ENCODE assay signal across 9 mouse cellular contexts in the genomic region with DNA sequence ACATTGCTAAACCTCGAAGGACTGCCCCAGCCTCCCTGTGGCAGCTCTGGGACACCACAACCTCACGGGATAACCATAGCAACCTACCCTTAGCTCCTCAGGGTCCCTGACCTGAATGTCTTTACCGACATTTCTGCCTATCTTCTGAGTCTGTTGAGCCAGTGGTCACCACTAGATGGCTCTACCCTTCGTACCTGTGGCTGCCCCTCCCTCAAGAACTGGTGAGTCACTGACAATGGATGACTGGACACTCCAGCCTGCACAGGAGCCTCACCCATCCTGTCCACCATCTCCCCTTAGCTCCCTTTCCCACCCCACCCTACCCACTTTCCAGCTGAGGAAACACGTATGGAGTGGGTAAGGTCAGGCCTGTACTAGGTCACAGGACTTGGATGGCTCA. TPM values are rescaled to one million over a fixed set of nuclear protein-coding genes. Genes with fewer than 3 reads are reported as not detected.
DNase-seq lines count a peak whose midpoint lies in the region; ATAC-seq and TF ChIP-seq lines count a peak whose summit lies in the region.
"Had no signal": no experiment of that assay in that cellular context is flagged by ENCODE, and none has a peak within 500 bp of the region (broad histone marks: within the 10 kb centered on the region; RNA-seq: fewer than 3 reads in every experiment).

No protein-coding gene starts in this region.

- H3K27me3 ChIP-seq in kidney, adult 2 months (replicated peaks; ENCODE audit: control insufficient read depth, insufficient read depth, low read length), result no peaks in the 10 kb centered on the region
- 0 out of 2 replicates have a peak, but pooled peaks cover 4% of the 10 kb centered on the region for H3K27me3 ChIP-seq in stomach, embryonic 15.5 days (replicated peaks)

- H3K4me2 ChIP-seq in stomach, embryonic 15.5 days, result no peak overlapping the region
- H3K4me2 ChIP-seq: limb, embryonic 13.5 days had no signal

- no peak; the same call in 1 of the 2 replicates for TF ChIP-seq CTCF in kidney, adult 2 months (conservative IDR thresholded peaks at IDR 0.05; ENCODE audit: insufficient read depth, insufficient read length, low read depth, low read length)
- peak; percentile 43; the same call in 1 of the 2 replicates for TF ChIP-seq CTCF in brain, embryonic 14.5 days (IDR thresholded peaks at IDR 0.05; ENCODE audit: borderline replicate concordance, extremely low read depth, insufficient read depth, insufficient read length)

- H3K9me3 ChIP-seq in stomach, embryonic 15.5 days, result no peaks in the 10 kb centered on the region
- H3K9me3 ChIP-seq: limb, embryonic 13.5 days had no signal

- ATAC-seq in stomach, embryonic 15.5 days (ENCODE audit: insufficient read depth, low FRiP score, low read depth), result 0 out of 2 replicates have a peak, but pooled peaks have one; percentile 15
- ATAC-seq in cerebellum, adult (ENCODE audit: insufficient number of reproducible peaks, low FRiP score, low TSS enrichment), result no peak

- no peaks in the 10 kb centered on the region for H3K36me3 ChIP-seq in kidney, adult 2 months (ENCODE audit: control insufficient read depth, insufficient read depth, low read length)
- H3K36me3 ChIP-seq in stomach, embryonic 15.5 days, result no peaks in the 10 kb centered on the region
- H3K36me3 ChIP-seq: limb, embryonic 13.5 days had no signal

- peak; percentile 4 for DNase-seq in kidney, adult 2 months
- DNase-seq in kidney, adult 18-20 months, result no peak
- peak; percentile 25 for DNase-seq in thymus, postnatal 25 days
- DNase-seq in thymus, postnatal 0 days (ENCODE audit: low spot score), result no peak
- peak; percentile 19 for DNase-seq in brain, embryonic 14.5 days (ENCODE audit: low read depth)
- DNase-seq: cerebellum, adult 11 months had no signal

- H3K4me1 ChIP-seq in kidney, adult 2 months (ENCODE audit: control insufficient read depth, insufficient read depth, low read length), result no peaks in the 10 kb centered on the region
- peaks cover 5% of the 10 kb centered on the region; the same call in 1 of the 2 replicates for H3K4me1 ChIP-seq in stomach, embryonic 15.5 days
- H3K4me1 ChIP-seq: limb, embryonic 13.5 days had no signal

- TF ChIP-seq POLR2A in kidney, adult 2 months (IDR thresholded peaks at IDR 0.05; ENCODE audit: low read depth, low read length), result no peak
- TF ChIP-seq POLR2A in brain, embryonic 14.5 days (IDR thresholded peaks at IDR 0.05; ENCODE audit: borderline replicate concordance, extremely low read depth, insufficient read depth, insufficient read length, poor library complexity, severe bottlenecking), result no peak

- WGBS in kidney, adult 2 months, result 17% methylated on average over 5 of the region's 5 CpGs
- 26% methylated on average over 5 of the region's 5 CpGs for WGBS in stomach, embryonic 15.5 days

- H3K9ac ChIP-seq in stomach, embryonic 15.5 days, result no peak overlapping the region
- H3K9ac ChIP-seq: limb, embryonic 13.5 days had no signal

- H3K4me3 ChIP-seq in kidney, adult 2 months (ENCODE audit: insufficient read depth, low read depth, low read length), result no peak overlapping the region
- no peak overlapping the region for H3K4me3 ChIP-seq in stomach, embryonic 15.5 days (replicated peaks)
- H3K4me3 ChIP-seq: limb, embryonic 13.5 days had no signal

- no peak overlapping the region for H3K27ac ChIP-seq in kidney, adult 2 months (ENCODE audit: insufficient read depth, low read depth, low read length)
- no peak overlapping the region for H3K27ac ChIP-seq in stomach, embryonic 15.5 days
- H3K27ac ChIP-seq: limb, embryonic 13.5 days had no signal

RNA-seq across cellular contexts. Expression of a gene that starts 23.5 kb away (rescaled TPM):
- 0.54 and 0.56 TPM in 2 replicates for polyA plus RNA-seq in kidney, adult 2 months (2012; rRNA removed)
- polyA plus RNA-seq in thymus, postnatal 0 days (2015; fragmentation: Nextera tagmentation; extraction: Ambion mirVana), result 1.7 and 2.0 TPM in 2 replicates
- polyA plus RNA-seq in brain, embryonic 14.5 days (2012; rRNA removed), result 65.9 and 96.3 TPM in 2 replicates
- 9.8 and 12.6 TPM in 2 replicates for polyA plus RNA-seq in stomach, embryonic 15.5 days (2015; fragmentation: Nextera tagmentation; extraction: Ambion mirVana)

Comparison
In these comparisons a context has a peak if more than half of its experiments do, and no peak if none do; other contexts are left out.
1. DNase-seq: peak in kidney, adult 2 months (single experiment), thymus, postnatal 25 days (single experiment) and brain, embryonic 14.5 days (single experiment); none in kidney, adult 18-20 months (single experiment) and thymus, postnatal 0 days (single experiment).